ENCODE assay signal across 16 mouse cellular contexts in the genomic region with DNA sequence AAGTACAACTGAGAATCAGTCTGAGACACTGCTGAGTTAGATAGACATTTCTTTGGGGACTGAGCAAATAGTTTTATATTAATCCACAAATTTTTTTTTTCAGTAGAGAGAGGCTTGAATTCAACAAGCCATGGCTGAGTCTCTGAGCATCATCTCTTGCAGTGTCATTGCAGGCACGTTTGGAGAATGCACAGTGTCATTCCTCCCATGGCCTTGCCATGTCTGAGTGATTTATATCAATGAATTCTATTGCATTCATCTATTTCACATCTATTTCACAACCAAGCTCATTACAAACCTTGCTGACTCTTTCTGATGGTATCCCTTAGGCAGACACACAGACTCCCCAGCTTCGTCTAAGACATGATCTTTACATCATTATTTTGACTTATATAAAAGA.
"Had no signal": no experiment of that assay in that cellular context is flagged by ENCODE, and none has a peak within 500 bp of the region (broad histone marks: within the 10 kb centered on the region; RNA-seq: fewer than 3 reads in every experiment).

No protein-coding gene starts in this region.

- DNase-seq: heart, postnatal 10 days; heart, postnatal 14 days; heart, postnatal 36 days; heart, postnatal 4 days; kidney, adult 11 months; kidney, adult 18-20 months; kidney, adult 2 months; kidney, adult 8-10 months; kidney, adult 9 months; kidney, postnatal 10 days; kidney, postnatal 14 days; kidney, postnatal 25 days; kidney, postnatal 36 days; kidney, postnatal 4 days; layer of hippocampus, adult 9-11 months; layer of hippocampus, postnatal 36 days had no signal
